Mouse (Mus musculus): Measurements from ENCODE around the gene Lars2. TPM values are rescaled to one million over a fixed set of nuclear protein-coding genes. Genes with fewer than 3 reads are reported as not detected.
"Not testable (repeated sequence)": the region's sequence is repeated elsewhere in the genome, so short reads cannot be mapped to it uniquely, and the experiment has no call there.

Gene Lars2
- polyA plus RNA-seq, 1 experiment from 2014 or later: 785 TPM

DNA sequence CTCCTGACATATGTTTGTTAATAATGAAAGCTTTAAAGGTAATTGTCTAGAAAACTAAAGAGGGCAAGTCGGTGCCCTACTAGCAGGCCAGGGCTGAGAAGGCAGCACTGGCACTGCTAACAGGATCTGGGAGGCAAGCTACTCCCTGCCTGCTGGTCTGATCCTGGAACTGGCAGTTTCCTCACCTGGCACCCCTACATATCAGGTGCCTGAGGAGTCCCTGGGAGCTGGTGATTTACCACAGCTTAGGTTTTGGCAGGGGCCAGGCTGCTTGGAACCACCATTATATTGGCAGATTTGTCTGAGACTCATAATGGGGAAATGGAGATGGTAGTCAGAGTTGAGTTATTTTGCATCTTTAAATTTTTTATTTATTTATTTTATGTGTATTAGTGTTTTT, 38.5 kb downstream of the Lars2 start:
- Histone ChIP-seq H3K9me3 (replicated peaks) (no peaks in the 10 kb centered on the region), H3K4me3 (no peak overlapping the region), H3K4me1 (no peaks in the 10 kb centered on the region), H3K27me3 (ENCODE audit: low read depth, poor library complexity, severe bottlenecking) (no peaks in the 10 kb centered on the region), H3K36me3 (no peaks in the 10 kb centered on the region), H3K27ac (no peak overlapping the region)
- no peak for DNase-seq (ENCODE audit: low spot score)
- 89% methylated on average over 1 of the region's 1 CpGs for WGBS

DNA sequence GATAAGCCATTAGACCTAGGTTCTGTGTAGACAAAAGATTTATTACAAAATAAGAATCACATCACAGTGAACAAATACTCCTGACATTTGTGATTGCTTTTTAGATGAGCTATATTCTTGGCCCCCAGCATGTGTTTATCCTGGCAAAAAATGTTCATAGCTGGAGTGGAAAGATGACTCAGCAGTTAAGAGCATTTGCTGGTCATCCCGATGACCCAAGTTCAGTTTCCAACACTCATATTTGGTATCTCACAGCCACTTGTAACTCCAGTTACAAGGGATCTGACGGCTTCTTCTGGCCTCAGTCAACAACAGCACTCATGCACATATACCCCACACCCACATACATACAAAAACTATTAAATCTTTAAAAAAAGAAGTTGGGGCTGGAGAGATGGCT, 42.0 kb downstream of the Lars2 start:
- DNase-seq (ENCODE audit: low spot score): no peak
- no peak overlapping the region for H3K4me3 ChIP-seq
- H3K36me3 ChIP-seq: peaks cover 18% of the 10 kb centered on the region
- no peak overlapping the region for H3K27ac ChIP-seq
- no peaks in the 10 kb centered on the region for H3K27me3 ChIP-seq (ENCODE audit: low read depth, poor library complexity, severe bottlenecking)
- H3K9me3 ChIP-seq (replicated peaks): no peaks in the 10 kb centered on the region
- WGBS: 97% methylated on average over 2 of the region's 2 CpGs
- no peaks in the 10 kb centered on the region for H3K4me1 ChIP-seq

DNA sequence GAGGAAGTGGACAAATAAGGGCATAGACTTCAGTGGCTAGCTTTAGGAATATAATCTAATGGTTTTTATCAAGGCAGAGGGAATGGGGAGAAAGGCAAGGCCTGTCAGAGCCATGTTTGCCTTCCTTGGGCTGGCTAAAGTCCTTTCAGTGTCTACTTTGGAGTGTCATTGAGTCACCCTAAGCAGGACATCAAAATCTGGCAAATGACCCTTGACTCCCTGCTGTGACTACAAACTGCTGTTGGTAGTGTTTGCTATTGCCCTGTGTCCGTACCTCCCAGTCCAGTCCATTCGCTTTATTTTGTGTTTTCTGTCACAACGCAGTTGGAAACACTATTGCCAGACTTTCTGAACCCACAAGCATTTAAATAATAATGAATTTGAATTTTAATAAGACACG, 63.1 kb downstream of the Lars2 start:
- no peaks in the 10 kb centered on the region for H3K4me1 ChIP-seq
- no peaks in the 10 kb centered on the region for H3K9me3 ChIP-seq (replicated peaks)
- 86% methylated on average over 4 of the region's 4 CpGs for WGBS

DNA sequence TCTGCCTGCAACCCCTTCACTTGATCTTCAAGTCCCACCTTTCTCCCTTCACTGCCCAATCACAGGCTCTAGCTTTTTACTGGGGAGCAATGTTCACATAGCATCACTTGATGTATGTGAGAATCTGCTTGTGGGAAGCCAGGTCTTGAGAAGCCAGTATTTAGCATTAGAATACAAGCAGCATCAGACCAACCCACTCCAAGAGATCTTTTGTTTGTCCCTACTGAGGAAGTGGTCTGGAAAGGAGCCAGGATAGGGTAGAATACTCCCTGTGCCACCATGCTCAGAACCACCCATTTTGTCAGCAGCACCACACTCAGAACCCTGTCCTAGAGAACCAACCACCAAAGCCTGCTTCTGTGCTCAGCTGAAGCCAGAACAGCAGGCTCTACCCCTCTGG, 64.2 kb downstream of the Lars2 start:
- H3K27me3 ChIP-seq (ENCODE audit: low read depth, poor library complexity, severe bottlenecking): no peaks in the 10 kb centered on the region
- no peaks in the 10 kb centered on the region for H3K9me3 ChIP-seq (replicated peaks)
- no peak overlapping the region for H3K27ac ChIP-seq
- no peak overlapping the region for H3K4me3 ChIP-seq
- H3K36me3 ChIP-seq: peaks cover 10% of the 10 kb centered on the region
- H3K4me1 ChIP-seq: no peaks in the 10 kb centered on the region
- no peak for DNase-seq (ENCODE audit: low spot score)

More for the DNA sequence above, 63.1 kb downstream of the Lars2 start:
- Histone ChIP-seq H3K36me3 (peaks cover 8% of the 10 kb centered on the region; the same call in 1 of the 2 replicates), H3K27ac (no peak overlapping the region), H3K4me3 (no peak overlapping the region), H3K27me3 (ENCODE audit: low read depth, poor library complexity, severe bottlenecking) (no peaks in the 10 kb centered on the region)
- DNase-seq (ENCODE audit: low spot score): no peak

DNA sequence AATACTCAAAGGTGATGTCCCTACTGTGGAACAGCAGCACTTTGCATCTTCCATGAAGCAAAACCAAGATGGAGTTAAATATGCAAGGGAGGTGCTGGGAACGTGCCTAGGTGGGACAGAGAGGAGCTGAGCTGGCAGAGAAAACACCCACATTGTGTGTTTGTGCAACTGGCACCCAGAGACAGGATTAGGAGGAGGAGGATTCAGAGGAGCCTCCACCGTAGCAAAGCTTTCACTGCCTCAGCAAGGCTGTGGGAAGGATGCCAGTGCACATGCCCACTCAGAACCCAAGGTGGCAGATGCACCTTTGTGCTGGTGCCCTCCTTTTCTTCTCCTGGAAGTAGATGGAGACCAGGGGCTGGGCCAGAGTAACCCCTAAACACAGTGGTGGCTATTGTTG, 71.5 kb downstream of the Lars2 start:
- Histone ChIP-seq H3K27me3 (ENCODE audit: low read depth, poor library complexity, severe bottlenecking) (no peaks in the 10 kb centered on the region), H3K36me3 (peaks cover 40% of the 10 kb centered on the region), H3K9me3 (replicated peaks) (no peaks in the 10 kb centered on the region), H3K4me1 (no peaks in the 10 kb centered on the region), H3K27ac (no peak overlapping the region), H3K4me3 (no peak overlapping the region)
- 87% methylated on average over 2 of the region's 2 CpGs for WGBS
- no peak for DNase-seq (ENCODE audit: low spot score)

DNA sequence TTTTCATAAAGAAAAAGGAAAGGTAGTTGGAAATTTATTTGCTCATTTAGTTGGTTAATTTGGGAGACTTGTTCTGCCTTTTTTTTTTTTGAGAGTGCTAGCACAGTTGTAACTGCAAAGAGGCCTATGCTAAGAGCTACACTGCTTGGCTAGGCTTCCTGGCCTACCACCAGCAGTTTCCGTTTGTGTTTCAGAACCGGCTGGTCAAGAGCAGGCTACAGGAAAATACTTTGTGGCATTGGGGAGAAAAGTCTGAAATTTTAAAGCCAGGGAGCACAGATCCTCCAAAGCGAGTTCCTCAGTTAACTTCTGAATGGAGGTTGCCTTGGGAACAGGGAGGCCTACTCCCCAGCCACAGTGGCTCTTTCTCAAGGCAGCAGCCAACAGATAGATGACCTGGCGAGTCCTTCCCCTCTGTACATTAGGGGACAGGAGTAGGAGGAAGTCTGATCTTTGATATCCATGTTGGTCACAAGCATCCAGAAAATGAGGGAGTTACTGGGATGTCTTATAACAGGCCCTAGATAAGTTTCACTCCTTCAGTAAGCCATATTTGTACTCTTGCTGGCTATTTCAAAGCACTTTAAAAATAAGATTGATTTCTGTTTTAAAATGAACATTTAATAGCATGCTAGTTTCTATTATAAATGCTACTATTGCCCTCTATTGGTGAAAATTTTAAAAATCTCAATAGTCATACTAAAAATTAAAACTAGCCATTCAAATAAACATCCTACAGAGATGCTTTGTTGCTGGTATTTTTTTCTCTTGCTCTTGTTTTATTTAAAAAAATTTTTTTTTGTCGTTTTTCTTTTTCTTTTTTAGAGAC, 73.7 kb downstream of the Lars2 start:
- no peak for DNase-seq (ENCODE audit: low spot score)
- Histone ChIP-seq H3K27me3 (ENCODE audit: low read depth, poor library complexity, severe bottlenecking) (no peaks in the 10 kb centered on the region), H3K27ac (no peak overlapping the region), H3K36me3 (peaks cover 35% of the 10 kb centered on the region), H3K9me3 (replicated peaks) (no peaks in the 10 kb centered on the region), H3K4me3 (no peak overlapping the region), H3K4me1 (no peaks in the 10 kb centered on the region)
- 78% methylated on average over 5 of the region's 5 CpGs for WGBS

DNA sequence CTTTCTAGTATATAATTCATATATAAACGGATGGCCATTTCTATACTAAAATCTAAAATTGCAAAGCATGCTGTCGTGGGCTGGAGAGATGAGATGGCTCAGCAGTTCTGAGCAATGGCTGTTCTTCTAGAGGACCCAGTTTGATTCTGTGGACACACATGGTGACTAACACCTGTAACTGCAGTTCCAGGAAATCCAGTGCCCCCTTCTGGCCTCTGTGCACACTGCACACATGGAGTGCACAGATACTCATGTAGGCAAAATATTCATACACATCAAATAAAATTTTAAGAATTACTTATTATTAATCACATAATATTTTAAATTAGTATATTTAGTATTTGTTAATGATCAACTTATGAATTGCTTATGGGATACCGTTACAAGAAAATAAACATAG, 80.4 kb downstream of the Lars2 start:
- whole genome bisulfite sequencing: 95% methylated on average over 3 of the region's 3 CpGs
- not testable (repeated sequence) for H3K4me1 ChIP-seq; H3K27ac ChIP-seq; H3K27me3 ChIP-seq (ENCODE audit: low read depth, poor library complexity, severe bottlenecking); H3K9me3 ChIP-seq (replicated peaks); DNase-seq (ENCODE audit: low spot score); H3K36me3 ChIP-seq; H3K4me3 ChIP-seq

DNA sequence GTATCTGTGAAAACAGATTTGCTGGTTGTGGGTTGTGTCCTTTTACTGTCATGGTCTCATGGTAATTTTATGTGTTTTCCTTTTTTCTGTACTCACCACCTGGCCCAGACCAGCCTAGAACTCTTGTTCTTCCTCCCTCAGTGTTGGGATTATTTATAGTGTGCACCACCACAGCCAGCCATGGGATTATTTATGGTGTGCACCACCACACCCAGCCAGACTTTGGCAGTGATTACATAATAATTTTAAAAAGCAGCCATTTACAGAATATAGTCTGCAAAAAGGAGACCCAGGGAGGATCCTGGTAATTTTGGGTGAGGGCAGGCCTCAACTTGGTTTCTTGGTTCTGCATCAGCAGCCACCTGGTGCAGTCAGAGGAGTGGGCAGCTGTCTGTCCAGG, 81.9 kb downstream of the Lars2 start:
- Histone ChIP-seq H3K36me3 (0 out of 2 replicates have a peak, but pooled peaks cover 4% of the 10 kb centered on the region), H3K4me1 (no peaks in the 10 kb centered on the region), H3K27ac (no peak overlapping the region), H3K9me3 (replicated peaks) (no peaks in the 10 kb centered on the region), H3K4me3 (no peak overlapping the region), H3K27me3 (ENCODE audit: low read depth, poor library complexity, severe bottlenecking) (no peaks in the 10 kb centered on the region)
- no peak for DNase-seq (ENCODE audit: low spot score)

DNA sequence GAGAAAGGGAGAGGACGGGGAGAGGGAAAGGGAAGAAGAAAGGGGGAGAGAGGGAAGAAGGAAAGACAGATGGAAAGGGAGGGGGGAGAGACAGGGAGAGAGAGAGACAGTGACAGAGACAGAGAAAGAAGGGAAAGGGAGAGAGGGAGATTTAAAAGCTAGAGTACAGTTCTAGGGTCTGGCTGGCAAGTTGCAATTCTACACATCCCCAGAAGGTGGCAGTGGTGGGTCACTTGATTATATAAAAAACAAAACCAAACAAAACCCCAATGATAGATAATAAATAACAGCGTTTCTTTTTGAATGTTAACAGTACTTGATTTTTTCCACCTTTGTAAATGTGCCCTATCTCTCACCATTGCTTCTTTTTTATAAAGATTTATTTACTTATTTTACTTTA, 83.4 kb downstream of the Lars2 start:
- WGBS: 52% methylated on average over 2 of the region's 2 CpGs
- H3K4me1 ChIP-seq: no peaks in the 10 kb centered on the region
- no peak overlapping the region for H3K4me3 ChIP-seq
- DNase-seq (ENCODE audit: low spot score): peak; percentile 53
- H3K9me3 ChIP-seq (replicated peaks): no peaks in the 10 kb centered on the region
- peaks cover 13% of the 10 kb centered on the region for H3K36me3 ChIP-seq
- no peak overlapping the region for H3K27ac ChIP-seq
- H3K27me3 ChIP-seq (ENCODE audit: low read depth, poor library complexity, severe bottlenecking): no peaks in the 10 kb centered on the region

DNA sequence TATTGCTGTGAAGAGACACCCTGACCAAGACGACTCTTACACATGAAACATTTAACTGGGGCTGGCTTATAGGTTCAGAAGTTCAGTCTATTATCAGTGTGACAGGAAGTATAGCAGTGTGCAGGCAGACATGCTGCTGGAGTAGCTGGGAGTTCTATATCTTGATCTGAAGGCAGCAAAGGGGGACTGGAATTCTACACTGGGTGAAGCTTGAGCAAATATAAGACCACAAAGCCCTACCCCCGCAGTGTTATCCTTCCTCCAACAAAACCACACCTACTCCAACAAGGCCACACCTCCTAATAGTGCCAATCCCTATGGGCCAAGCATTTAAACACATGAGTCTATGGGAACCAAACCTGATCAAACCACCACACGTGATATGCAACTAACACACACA, 85.0 kb downstream of the Lars2 start:
- 81% methylated on average over 3 of the region's 3 CpGs for WGBS
- Histone ChIP-seq H3K27me3 (ENCODE audit: low read depth, poor library complexity, severe bottlenecking) (no peaks in the 10 kb centered on the region), H3K36me3 (peaks cover 22% of the 10 kb centered on the region), H3K9me3 (replicated peaks) (no peaks in the 10 kb centered on the region), H3K4me1 (peaks cover 2% of the 10 kb centered on the region; the same call in 1 of the 2 replicates), H3K4me3 (no peak overlapping the region), H3K27ac (no peak overlapping the region)
- no peak for DNase-seq (ENCODE audit: low spot score)

DNA sequence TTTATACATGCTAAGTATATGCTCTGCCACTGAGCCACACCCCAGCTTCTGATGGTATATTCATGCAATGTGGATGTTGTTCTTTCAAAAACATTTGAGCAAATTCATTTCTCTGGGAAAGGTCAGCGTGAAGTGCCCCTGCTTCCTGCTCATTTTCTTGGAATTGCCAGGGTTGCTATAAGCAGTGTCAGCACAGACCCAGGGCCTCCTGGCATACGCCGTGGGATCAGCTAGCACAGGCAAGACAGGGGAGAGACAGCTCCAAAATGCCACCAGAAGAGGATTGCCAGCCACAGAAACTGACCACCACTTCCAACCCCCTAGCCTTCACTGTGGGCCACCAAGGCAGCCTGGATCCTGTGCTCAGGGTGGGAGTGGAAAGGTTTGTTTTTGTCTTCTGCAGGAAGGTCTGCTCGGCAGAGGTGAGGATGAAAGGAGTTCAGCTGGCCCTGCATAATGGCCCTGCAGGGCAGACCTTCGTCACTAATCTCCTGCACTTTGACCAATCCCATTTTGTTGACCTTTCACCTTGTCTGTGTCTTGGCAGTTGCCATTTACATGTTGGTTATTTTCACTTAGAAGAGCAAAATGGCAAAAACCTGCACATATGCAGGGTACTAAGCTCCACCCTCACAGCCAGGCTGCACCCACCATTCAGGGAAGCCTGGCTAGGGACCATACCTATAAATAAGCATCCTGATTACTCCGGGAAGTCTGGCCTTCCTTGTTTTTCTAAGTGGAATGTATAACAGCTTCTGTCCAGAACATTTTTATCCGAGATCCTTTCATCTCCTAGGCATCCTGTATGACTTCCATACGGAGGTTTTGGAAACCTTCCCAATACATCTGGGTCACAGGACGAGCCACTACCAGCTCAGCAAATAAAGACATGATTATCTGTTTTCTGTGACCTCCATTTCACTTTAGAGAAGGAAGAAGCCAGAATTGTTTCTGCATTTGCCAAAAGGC, 90.2 kb downstream of the Lars2 start:
- Histone ChIP-seq H3K27me3 (ENCODE audit: low read depth, poor library complexity, severe bottlenecking) (no peaks in the 10 kb centered on the region), H3K36me3 (peaks cover 32% of the 10 kb centered on the region), H3K27ac (no peak overlapping the region), H3K4me1 (peaks cover 3% of the 10 kb centered on the region; the same call in 1 of the 2 replicates), H3K4me3 (no peak overlapping the region), H3K9me3 (replicated peaks) (peaks cover 2% of the 10 kb centered on the region; the same call in 1 of the 2 replicates)
- DNase-seq (ENCODE audit: low spot score): no peak
- 65% methylated on average over 9 of the region's 9 CpGs for WGBS

DNA sequence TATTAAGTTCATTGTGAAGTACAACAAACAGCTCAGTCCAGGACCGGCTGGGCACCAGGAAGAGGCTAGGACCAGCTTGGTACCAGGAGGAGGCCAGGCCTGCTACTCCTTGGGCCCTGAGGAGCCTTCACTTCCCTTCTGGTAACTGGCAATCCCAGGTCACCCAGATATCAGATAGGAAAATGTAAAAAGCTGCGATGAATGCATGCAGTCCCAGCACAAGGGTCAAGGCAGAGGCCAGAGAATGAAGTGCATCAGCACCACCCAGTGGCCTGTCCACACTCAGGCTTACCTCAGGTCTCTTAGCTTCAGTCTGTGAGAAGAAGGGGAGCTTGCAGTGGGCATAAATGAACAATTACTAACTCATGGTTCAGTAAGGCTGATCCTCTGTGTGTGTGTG, 90.9 kb downstream of the Lars2 start:
- Histone ChIP-seq H3K9me3 (replicated peaks) (peaks cover 2% of the 10 kb centered on the region; the same call in 1 of the 2 replicates), H3K36me3 (peaks cover 30% of the 10 kb centered on the region), H3K27me3 (ENCODE audit: low read depth, poor library complexity, severe bottlenecking) (no peaks in the 10 kb centered on the region), H3K4me3 (no peak overlapping the region), H3K27ac (no peak overlapping the region), H3K4me1 (peaks cover 3% of the 10 kb centered on the region; the same call in 1 of the 2 replicates)
- DNase-seq (ENCODE audit: low spot score): no peak
- 71% methylated on average over 2 of the region's 2 CpGs for WGBS

DNA sequence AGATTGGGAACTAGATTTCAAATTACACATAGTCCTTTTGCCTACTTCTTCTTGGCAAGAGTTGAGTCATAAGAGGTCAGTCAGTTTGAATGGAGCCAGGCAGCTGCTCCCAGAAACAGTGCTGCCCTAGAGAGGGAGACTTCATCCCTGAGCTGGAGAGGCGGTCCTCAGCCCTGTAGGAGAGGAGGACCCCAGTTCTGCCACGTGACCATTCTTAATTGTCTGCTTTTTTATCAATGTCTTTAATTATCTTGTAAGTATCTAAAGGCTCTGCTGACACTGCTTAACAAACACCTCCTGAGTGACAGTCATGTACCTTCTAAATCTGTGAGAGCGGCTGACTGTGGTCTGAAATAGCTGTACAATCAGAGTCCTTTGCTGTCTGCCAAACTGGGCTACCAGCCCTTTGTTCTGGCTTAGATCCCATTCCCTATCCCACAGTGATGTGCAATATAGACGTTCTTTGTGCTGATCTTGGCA, 100.5 kb downstream of the Lars2 start:
- Histone ChIP-seq H3K4me3 (no peak overlapping the region), H3K9me3 (replicated peaks) (no peaks in the 10 kb centered on the region), H3K36me3 (0 out of 2 replicates have a peak, but pooled peaks cover 10% of the 10 kb centered on the region), H3K27me3 (ENCODE audit: low read depth, poor library complexity, severe bottlenecking) (no peaks in the 10 kb centered on the region), H3K27ac (no peak overlapping the region), H3K4me1 (no peaks in the 10 kb centered on the region)
- 89% methylated on average over 4 of the region's 4 CpGs for WGBS
- no peak for DNase-seq (ENCODE audit: low spot score)

Measured in limb, embryonic 10.5 days (tissue).